Mouse (Mus musculus) cerebellum, adult 18-20 months (tissue): ENCODE data around the gene Ccdc171.
A peak's percentile ranks its signal among the peaks of the same experiment; 100 is the strongest.
"Not testable (repeated sequence)": the region's sequence is repeated elsewhere in the genome, so short reads cannot be mapped to it uniquely, and the experiment has no call there.

Source experiments
- DNase-seq, 2 experiments: peaks; one replicate each; pipeline ENCODE4 v3.0.0; 2021

Ccdc171 gene

DNA sequence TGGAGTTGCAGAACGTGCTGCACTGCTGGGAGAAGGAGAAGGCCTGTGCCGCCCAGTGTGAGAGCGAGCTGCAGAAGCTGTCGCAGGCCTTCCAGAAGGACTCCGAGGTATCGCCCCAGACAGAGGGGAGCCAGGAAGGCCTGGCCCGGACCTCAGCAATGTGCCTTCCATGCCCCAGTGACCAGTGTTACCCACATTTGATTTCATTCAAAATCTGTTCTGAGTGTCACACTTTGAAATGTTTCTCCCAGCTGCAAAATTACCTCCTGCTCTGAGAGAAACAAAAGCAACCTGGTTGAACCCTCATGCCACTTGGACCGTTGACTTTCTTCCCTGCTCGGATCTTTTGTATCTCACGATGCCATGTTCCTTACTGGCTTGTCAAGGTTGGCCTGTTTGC is 133.1 kb downstream of the Ccdc171 start:
- no peak for DNase-seq

DNA sequence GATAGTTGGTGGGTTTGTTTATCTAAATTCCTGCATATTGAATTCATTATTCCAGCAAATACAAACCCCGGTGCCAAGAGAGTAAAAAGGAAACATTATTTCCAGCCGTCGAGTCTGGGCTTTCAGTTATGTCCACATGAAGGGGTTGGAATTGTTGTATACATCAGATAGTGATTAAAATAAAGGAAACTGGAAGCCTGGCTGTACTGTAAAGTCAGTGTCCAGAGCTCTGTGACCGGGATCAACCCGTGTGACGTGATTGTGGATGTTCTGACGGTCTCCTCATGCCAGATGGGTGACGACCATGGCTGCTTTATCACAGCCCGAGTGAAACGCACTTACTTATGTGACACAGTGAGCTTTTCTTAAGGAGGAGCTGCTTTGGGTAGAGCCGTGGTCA is 134.1 kb downstream of the Ccdc171 start:
- no peak for DNase-seq

DNA sequence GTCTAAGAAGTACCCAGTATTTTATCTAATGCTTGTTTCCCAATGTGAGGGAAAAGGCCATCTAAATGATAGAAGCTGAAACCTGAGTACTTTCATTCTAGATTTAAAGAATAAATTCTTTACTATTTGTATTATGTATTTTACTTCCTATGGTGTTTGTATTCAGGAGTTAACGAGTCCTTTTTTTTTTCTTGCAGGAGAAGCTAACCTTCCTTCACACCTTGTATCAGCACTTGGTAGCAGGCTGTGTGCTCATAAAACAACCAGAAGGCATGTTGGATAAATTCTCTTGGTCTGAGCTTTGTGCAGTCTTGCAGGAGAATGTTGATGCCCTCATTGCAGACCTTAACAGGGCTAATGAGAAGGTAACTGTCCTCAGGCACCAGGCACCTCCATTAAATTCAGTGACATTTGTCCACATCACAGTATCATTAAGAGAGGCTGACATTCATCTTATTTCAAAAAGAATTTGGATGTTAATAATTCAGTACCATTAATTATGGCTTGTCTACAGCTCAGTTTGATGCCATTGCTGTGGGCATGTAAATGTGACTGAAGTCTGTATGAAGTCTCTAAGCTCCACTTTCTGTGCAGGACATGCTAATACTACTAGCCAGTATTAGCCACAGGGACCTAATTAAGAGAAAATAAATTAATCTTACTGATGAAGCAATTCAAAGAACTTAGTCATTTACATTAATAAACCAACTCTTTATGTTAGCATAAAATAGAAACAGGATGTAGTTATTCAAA is 136.3 kb downstream of the Ccdc171 start:
- no peak for DNase-seq

- no peak for DNase-seq
Observed at GRCm38 (mm10) chr4:83662301-83662700, 137.0 kb downstream of the Ccdc171 start.

DNA sequence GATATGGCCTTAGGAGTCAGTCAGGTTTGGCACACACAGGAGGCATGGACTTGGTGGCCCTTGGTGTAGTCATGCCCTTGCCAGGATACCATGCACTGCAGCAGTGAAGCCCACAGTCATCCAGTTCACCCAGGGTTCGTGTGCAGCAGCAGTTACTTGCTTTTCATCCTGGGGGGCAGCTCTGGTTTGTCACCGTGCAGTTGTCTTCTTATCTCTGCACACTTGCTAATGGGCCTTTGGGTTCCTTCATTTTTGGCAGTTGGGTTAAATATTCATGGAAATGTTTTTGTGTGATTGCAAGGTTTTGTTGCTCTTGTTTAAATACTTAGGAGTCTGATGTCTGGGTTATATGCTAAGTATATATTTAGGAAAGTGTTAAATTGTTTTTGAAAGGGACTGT is 144.2 kb downstream of the Ccdc171 start:
- DNase-seq = no peak

DNA sequence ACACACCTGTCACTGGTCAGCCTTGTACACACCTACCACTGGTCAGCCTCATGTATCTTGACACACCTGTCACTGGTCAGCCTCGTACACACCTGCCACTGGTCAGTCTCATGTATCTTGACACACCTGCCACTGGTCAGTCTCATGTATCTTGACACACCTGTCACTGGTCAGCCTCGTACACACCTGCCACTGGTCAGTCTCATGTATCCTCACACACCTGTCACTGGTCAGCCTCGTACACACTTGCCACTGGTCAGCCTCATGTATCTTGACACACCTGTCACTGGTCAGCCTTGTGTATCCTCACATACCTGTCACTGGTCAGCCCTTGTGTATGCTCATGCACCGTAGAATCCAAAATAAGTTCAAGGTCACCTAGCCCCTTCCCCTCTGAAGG is 150.0 kb downstream of the Ccdc171 start:
- not testable (repeated sequence) for DNase-seq

- no peak for DNase-seq
Observed at GRCm38 (mm10) chr4:83676444-83676843, 151.1 kb downstream of the Ccdc171 start.

DNA sequence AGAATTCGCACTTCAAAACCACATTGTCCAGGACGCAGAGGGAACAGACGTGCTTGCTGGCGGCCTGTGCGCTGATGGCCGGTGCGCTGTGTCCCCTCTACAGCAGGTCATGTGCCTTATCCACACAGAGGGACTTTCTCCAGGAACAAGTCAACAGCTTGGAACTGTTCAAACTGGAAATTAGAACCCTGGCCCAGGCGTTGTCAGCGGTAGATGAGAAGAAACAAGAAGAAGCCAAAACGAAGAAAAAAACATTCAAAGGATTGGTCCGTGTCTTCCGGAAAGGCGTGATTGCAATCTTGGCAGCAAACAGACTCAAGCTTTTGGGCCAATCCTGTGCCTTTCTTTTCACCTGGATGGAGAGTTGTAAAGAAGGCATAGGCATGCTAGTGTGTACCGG is 155.7 kb downstream of the Ccdc171 start:
- no peak for DNase-seq

DNA sequence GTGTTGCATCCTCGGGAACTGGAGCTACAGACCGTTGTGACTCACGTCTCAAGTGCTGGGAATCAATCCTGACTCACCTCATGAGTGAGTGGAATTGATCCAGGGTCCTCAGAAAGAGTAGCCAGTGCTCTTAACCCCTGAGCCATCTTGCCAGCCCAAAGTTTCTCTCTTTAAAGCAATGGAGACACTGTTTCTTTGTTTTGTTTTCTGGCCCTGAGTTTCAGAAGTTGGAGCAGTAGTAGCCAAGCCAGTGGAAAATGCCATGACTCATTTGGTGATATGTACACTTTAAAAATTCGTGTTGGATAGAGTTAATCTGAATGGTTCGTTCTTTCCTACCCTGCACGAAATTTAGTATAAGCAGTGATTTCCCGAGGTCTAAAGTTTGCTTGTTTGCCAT is 157.5 kb downstream of the Ccdc171 start:
- no peak for DNase-seq

GRCm38 (mm10) chr4:83700190-83700589 is 174.8 kb downstream of the Ccdc171 start:
- DNase-seq = no peak

- no peak for DNase-seq
Observed at GRCm38 (mm10) chr4:83716996-83717395, 191.7 kb downstream of the Ccdc171 start.

GRCm38 (mm10) chr4:83719816-83720215 is 194.5 kb downstream of the Ccdc171 start:
- DNase-seq = no peak

DNA sequence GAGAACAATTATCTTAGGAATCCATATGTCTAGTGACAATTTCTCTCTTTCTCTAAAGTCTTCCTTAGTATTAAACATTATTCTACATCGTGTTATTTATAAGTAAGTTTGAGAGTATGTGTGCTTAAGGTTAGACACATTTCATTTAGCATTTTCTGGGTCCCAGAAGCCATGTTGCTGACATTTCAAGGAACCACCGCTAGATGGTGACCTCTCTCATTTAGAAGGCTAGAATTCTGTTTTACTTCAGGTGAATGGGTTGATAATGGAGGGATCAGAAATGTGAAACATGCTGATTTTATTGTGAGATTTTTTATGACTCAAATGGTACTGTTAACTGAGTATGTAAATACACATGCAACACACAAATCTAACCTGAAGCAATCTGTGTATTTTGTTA is 199.8 kb downstream of the Ccdc171 start:
- peak in 1 of 2 experiments; percentile 7 for DNase-seq

DNA sequence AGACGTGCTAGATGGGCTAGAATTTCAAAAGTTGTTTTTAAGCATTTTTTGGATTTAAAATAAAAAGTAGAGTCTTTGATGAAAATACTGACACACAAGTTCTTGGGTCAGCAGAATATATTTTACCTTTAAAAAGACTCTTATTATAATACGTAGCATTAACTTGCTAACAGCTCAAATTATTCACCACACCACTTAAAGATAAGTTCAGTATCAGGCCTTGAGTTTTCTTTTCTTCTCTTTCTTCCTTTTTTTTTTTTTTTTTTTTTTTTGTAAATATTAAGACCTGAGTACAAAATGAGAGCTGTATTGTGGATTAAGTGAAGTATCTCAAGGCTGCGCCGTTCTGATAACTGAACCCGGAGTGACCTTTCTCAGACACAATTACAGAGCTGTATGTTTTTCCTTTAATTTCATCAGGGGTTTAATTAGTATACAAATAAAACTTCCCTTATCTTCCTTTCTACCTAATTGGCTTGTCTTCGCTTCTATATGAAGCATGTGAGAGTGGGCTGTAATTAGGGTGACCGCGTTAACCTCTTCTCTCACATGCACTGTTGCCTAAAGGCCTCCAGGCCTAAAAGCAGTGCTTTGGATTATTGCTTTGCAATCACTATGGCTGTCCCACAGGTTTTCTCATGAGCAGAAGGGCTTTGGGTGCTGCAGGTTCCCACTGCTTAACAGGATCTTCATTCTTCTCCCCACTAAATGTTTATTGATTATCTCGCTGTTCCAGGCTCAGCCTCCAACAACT is 214.0 kb downstream of the Ccdc171 start:
- DNase-seq = no peak

DNA sequence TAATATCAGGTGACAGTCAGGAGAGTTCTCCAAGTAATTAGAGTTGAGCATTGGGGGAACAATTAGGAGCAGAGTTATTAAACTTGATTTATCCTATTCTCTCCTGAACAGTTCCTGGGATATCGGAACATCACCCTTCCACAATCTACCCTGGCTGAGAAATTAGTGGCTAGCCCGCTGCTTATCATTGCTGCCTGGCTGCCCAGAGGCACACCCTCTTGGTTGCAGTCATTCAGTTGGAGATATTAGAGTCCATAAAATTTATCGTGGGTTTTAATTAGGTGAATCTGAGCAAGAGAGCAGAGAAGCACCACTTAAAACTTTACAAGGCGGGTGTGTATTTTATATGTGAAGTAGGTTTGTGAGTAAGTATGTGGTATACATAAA is 214.5 kb downstream of the Ccdc171 start:
- no peak for DNase-seq

DNA sequence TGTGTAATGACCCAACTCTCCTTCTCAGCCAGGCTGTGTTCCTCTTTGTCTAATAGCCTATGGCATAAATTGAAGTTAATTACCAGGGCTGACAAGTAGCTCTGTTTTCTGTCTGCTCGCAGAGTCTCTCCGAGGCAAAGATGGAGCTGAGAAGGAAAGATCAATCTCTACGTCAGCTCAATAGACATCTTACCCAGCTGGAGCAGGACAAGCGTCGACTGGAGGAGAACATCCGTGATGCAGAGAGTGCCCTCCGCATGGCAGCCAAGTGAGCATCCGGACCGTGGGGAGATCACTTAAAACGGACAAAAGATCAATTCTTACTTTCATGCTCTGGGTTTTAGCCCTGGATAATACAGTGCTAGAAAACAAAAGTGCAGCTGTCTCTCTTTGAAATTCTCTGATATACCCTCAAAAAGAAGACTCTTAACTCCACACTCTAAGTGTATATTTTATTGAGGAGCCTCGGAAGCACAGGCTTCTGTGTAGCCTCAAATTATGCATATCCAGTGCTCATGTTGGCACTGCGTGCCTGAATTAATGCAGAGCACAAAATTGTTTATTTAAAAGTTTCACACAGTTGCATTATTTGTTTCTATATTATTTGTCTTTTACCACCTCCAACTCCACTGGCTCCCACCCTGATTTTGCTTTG is 217.6 kb downstream of the Ccdc171 start:
- no peak for DNase-seq

DNA sequence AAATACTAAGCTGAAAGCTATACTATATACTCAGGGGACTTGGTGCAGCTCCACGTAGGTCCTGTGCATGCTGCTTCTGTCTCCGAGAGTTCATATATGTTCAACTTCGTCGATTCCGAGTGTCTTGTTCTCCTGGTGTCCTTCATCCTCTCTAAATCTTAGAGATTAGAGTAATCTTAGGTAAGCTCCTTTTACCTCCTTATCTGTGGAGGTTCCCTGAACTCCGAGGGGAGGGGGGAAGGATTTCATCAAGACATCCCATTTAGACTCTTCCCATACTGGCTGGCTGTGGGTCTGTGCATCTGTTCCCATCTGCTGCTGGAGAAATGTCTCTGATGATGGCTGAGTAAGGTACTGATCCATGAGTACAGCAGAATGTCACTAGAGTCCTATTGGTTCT is 249.8 kb downstream of the Ccdc171 start:
- no peak for DNase-seq

GRCm38 (mm10) chr4:83780044-83780443 is 254.7 kb downstream of the Ccdc171 start:
- DNase-seq = no peak

GRCm38 (mm10) chr4:83785115-83785514 is 259.8 kb downstream of the Ccdc171 start:
- DNase-seq = no peak

- no peak for DNase-seq
Observed at GRCm38 (mm10) chr4:83791811-83792210, 266.5 kb downstream of the Ccdc171 start.

- DNase-seq = peak; percentile 29 to 39
Observed at GRCm38 (mm10) chr4:83794315-83794922, 269.1 kb downstream of the Ccdc171 start.

DNA sequence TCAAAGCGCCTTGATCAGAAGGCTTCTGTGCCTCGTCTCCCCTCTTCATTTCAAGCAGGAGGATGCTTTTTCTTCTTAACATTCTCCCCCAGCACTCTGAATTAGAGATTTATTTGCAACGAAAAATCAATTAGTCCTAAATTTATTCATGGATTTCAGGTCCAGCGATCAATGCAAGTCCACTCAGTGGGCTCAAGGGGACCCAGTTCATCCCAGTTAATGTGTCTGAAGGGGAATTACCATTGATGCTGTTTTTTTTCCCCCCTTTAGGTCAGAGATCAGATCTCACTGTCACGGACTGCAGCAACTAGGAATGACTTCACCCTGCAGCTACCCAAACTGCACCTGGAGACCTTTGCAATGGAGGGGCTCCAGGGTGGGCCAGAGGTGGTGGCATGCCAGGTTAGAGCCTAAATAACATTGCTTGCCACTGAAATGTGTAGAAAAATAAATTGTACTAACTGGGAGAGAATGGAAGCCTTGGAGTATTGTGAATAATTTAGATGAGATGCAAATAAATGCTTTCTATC is 269.6 kb downstream of the Ccdc171 start:
- DNase-seq = no peak

GRCm38 (mm10) chr4:83797976-83798375 is 272.6 kb downstream of the Ccdc171 start:
- no peak for DNase-seq
